Mouse (Mus musculus): ENCODE data around the gene Map2k6.

The Map2k6 gene

DNA sequence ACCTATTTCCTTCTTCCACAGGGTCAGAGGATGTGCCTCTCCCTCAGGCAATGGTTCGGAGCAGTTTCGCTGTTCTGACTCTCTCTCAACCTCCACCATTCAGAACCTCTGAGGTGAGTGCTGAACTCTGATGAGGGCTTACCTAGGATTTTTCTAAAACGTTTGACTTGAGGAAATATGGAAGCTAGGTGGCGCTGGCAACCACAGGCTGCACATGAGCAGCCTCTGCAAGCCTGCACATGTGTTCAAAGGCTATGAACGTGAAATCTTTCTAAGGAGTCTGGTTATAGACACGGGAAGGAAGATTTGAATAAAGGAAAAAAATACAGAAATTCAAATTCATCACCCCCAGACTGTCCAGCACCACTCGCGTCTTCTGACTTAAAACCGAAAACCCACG lies 173.6 kb downstream of the Map2k6 start:
- DNase-seq, result peak; percentile 44

Measured in layer of hippocampus, adult 9-11 months (tissue).